Mouse (Mus musculus): ENCODE results near the gene Tbr1. TPM values are rescaled to one million over a fixed set of nuclear protein-coding genes. Genes with fewer than 3 reads are reported as not detected.

The Tbr1 gene
- polyA plus RNA-seq, 1 experiment from 2014 or later = 2.4 TPM

DNA sequence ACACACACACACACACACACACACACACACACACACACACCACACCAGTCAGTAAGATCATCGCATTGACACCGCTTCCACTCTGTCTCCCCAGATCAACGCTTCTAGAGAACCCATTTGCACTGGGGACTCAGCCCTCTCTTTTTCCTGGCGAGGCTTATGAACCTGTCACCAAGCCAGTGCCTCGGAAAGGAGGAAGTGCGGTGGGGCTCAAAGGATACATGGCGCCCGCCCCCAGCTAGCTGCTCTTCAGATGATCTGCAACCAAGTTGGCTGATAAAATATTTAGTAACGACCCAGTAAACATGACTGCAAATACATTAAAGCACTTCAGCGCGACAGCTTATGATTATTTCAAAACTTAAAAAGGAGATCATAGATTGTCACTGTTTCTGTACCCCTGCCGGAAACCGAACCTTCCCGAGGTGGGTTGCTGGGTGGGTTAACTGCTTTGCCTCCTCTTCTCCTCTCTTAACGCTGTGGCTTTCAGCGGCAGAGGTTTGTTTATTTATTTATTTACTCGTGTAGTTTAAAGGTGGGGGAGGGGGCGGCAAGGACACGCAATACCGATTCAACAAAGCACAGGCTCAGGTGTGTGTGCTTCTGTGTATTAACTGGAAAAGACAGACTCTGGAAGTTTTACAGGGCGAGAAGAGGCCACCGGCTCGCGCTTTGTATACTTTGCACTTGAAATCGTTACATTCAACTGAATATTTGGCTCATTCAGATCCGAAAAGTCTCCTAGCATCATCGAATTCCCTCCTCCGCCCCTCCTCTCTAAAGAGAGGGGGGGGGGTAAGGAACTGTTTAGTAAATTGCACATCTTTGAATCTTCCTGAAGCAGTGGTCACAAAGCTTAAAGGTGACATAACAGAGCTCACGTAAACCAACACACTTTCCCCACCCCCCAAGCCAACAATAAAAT, 975 bp downstream of the Tbr1 start:
- H3K4me2 ChIP-seq (ENCODE audit: low read length) = peak overlapping the region; percentile 19
- peaks cover 10% of the 10 kb centered on the region; the same call in 1 of the 2 replicates for H3K4me1 ChIP-seq (ENCODE audit: control insufficient read depth, insufficient read depth, low read length)
- 2% methylated on average over 29 of the region's 29 CpGs for WGBS
- peaks cover 25% of the 10 kb centered on the region for H3K27me3 ChIP-seq (ENCODE audit: control insufficient read depth, insufficient read depth, low read depth, low read length)
- H3K27ac ChIP-seq (ENCODE audit: low read length) = no peak overlapping the region
- H3K9ac ChIP-seq (ENCODE audit: low read depth, low read length) = no peak overlapping the region
- no peaks in the 10 kb centered on the region for H3K36me3 ChIP-seq (ENCODE audit: control insufficient read depth, insufficient read depth, low read length)
- 0 out of 2 replicates have a peak, but pooled peaks have one; percentile 5 for ATAC-seq
- no peak overlapping the region for H3K4me3 ChIP-seq (ENCODE audit: low read depth, low read length)
- H3K9me3 ChIP-seq (replicated peaks; ENCODE audit: control insufficient read depth, low read length, poor library complexity, severe bottlenecking) = no peaks in the 10 kb centered on the region

- no peak overlapping the region for H3K9ac ChIP-seq (ENCODE audit: low read depth, low read length)
- peaks cover 10% of the 10 kb centered on the region; the same call in 1 of the 2 replicates for H3K4me1 ChIP-seq (ENCODE audit: control insufficient read depth, insufficient read depth, low read length)
- H3K27ac ChIP-seq (ENCODE audit: low read length) = no peak overlapping the region
- 2% methylated on average over 10 of the region's 10 CpGs for WGBS
- no peak overlapping the region for H3K4me2 ChIP-seq (ENCODE audit: low read length)
- H3K36me3 ChIP-seq (ENCODE audit: control insufficient read depth, insufficient read depth, low read length) = no peaks in the 10 kb centered on the region
- no peaks in the 10 kb centered on the region for H3K9me3 ChIP-seq (replicated peaks; ENCODE audit: control insufficient read depth, low read length, poor library complexity, severe bottlenecking)
- ATAC-seq = peak; percentile 12; the same call in 1 of the 2 replicates
- H3K27me3 ChIP-seq (ENCODE audit: control insufficient read depth, insufficient read depth, low read depth, low read length) = peaks cover 32% of the 10 kb centered on the region
- H3K4me3 ChIP-seq (ENCODE audit: low read depth, low read length) = no peak overlapping the region
These were observed 1.7 kb downstream of the Tbr1 start for GRCm38 (mm10) chr2:61804382-61804840.

GRCm38 (mm10) chr2:61804841-61805540, 2.3 kb downstream of the Tbr1 start:
- Histone ChIP-seq H3K4me2 (ENCODE audit: low read length) (0 out of 2 replicates have a peak overlapping the region, but pooled peaks have one; percentile 5), H3K4me3 (ENCODE audit: low read depth, low read length) (peak overlapping the region; percentile 15; the same call in 1 of the 2 replicates), H3K36me3 (ENCODE audit: control insufficient read depth, insufficient read depth, low read length) (no peaks in the 10 kb centered on the region), H3K27ac (ENCODE audit: low read length) (peak overlapping the region; percentile 0; the same call in 1 of the 2 replicates), H3K9ac (ENCODE audit: low read depth, low read length) (no peak overlapping the region), H3K4me1 (ENCODE audit: control insufficient read depth, insufficient read depth, low read length) (peaks cover 10% of the 10 kb centered on the region; the same call in 1 of the 2 replicates), H3K9me3 (replicated peaks; ENCODE audit: control insufficient read depth, low read length, poor library complexity, severe bottlenecking) (no peaks in the 10 kb centered on the region), H3K27me3 (ENCODE audit: control insufficient read depth, insufficient read depth, low read depth, low read length) (peaks cover 38% of the 10 kb centered on the region)
- ATAC-seq = peak; percentile 36
- 2% methylated on average over 39 of the region's 39 CpGs for WGBS

DNA sequence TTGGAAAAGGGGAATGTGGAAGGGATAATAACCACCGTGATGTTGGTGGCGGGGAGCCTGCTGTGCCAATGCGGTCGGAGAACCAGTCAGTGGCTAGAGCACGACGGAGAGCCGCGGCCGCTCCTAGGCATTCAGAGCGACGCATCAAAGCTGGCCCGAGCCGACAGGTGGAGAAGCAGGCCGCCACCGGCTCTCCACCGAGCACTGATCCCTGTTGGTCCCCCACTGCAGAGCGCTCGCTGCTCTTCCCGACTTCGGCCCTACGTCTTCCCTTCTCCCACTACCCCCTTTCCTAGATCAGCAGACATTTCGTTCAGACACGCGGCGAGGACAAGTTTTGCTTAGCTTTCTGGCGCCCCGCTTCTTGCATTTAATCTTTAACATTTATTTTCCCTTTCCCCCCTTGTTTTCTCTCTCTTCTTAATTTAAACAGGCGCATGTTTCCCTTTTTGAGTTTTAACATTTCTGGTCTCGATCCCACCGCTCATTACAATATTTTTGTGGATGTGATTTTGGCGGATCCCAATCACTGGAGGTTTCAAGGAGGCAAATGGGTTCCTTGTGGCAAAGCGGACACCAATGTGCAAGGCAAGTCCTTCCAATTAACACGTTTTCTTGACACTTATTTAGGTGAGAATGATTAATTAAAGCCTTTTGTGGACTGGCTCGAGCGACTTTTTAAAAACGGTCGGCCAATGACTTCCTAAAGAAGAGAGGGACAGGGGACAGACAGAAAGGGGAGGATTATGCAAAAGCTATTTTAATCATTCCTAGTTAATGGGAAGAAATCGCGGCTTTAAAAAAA, 3.0 kb downstream of the Tbr1 start:
- Histone ChIP-seq H3K36me3 (ENCODE audit: control insufficient read depth, insufficient read depth, low read length) (no peaks in the 10 kb centered on the region), H3K9ac (ENCODE audit: low read depth, low read length) (no peak overlapping the region), H3K4me1 (ENCODE audit: control insufficient read depth, insufficient read depth, low read length) (peaks cover 10% of the 10 kb centered on the region; the same call in 1 of the 2 replicates), H3K27me3 (ENCODE audit: control insufficient read depth, insufficient read depth, low read depth, low read length) (peaks cover 45% of the 10 kb centered on the region), H3K4me3 (ENCODE audit: low read depth, low read length) (peak overlapping the region; percentile 15), H3K4me2 (ENCODE audit: low read length) (0 out of 2 replicates have a peak overlapping the region, but pooled peaks have one; percentile 5), H3K27ac (ENCODE audit: low read length) (peak overlapping the region; percentile 0; the same call in 1 of the 2 replicates), H3K9me3 (replicated peaks; ENCODE audit: control insufficient read depth, low read length, poor library complexity, severe bottlenecking) (no peaks in the 10 kb centered on the region; the same call in 1 of the 2 replicates)
- under 1% methylated on average over 39 of the region's 39 CpGs for WGBS
- peak; percentile 29; the same call in 1 of the 2 replicates for ATAC-seq

GRCm38 (mm10) chr2:61806346-61806825, 3.7 kb downstream of the Tbr1 start:
- Histone ChIP-seq H3K4me3 (ENCODE audit: low read depth, low read length) (no peak overlapping the region; the same call in 1 of the 2 replicates), H3K36me3 (ENCODE audit: control insufficient read depth, insufficient read depth, low read length) (no peaks in the 10 kb centered on the region), H3K27ac (ENCODE audit: low read length) (no peak overlapping the region), H3K27me3 (ENCODE audit: control insufficient read depth, insufficient read depth, low read depth, low read length) (peaks cover 51% of the 10 kb centered on the region), H3K4me2 (ENCODE audit: low read length) (no peak overlapping the region), H3K9me3 (replicated peaks; ENCODE audit: control insufficient read depth, low read length, poor library complexity, severe bottlenecking) (no peaks in the 10 kb centered on the region; the same call in 1 of the 2 replicates), H3K4me1 (ENCODE audit: control insufficient read depth, insufficient read depth, low read length) (peaks cover 10% of the 10 kb centered on the region), H3K9ac (ENCODE audit: low read depth, low read length) (no peak overlapping the region)
- no peak for ATAC-seq
- WGBS = 2% methylated on average over 3 of the region's 3 CpGs

DNA sequence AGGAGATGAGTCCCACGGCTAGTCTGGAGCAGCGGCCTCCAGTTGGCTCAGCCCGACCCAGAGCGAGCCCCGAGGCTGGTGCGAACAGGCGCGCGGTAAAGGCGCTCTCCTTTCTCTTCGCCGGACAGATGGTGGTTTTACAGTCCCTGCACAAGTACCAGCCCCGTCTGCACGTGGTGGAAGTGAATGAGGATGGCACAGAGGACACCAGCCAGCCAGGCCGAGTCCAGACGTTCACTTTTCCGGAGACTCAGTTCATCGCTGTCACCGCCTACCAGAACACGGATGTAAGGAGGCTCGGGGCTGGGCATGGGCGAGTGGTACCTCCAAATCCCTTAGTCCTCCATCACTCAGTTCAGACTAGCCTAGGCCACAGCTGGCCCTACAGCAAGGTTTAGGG, 4.4 kb downstream of the Tbr1 start:
- no peaks in the 10 kb centered on the region; the same call in 1 of the 2 replicates for H3K9me3 ChIP-seq (replicated peaks; ENCODE audit: control insufficient read depth, low read length, poor library complexity, severe bottlenecking)
- ATAC-seq = 0 out of 2 replicates have a peak, but pooled peaks have one; percentile 10
- no peak overlapping the region for H3K27ac ChIP-seq (ENCODE audit: low read length)
- peak overlapping the region; percentile 12 for H3K4me3 ChIP-seq (ENCODE audit: low read depth, low read length)
- H3K4me1 ChIP-seq (ENCODE audit: control insufficient read depth, insufficient read depth, low read length) = peaks cover 18% of the 10 kb centered on the region
- 2% methylated on average over 22 of the region's 22 CpGs for WGBS
- H3K9ac ChIP-seq (ENCODE audit: low read depth, low read length) = no peak overlapping the region
- peaks cover 45% of the 10 kb centered on the region for H3K27me3 ChIP-seq (ENCODE audit: control insufficient read depth, insufficient read depth, low read depth, low read length)
- H3K36me3 ChIP-seq (ENCODE audit: control insufficient read depth, insufficient read depth, low read length) = no peaks in the 10 kb centered on the region
- H3K4me2 ChIP-seq (ENCODE audit: low read length) = no peak overlapping the region

DNA sequence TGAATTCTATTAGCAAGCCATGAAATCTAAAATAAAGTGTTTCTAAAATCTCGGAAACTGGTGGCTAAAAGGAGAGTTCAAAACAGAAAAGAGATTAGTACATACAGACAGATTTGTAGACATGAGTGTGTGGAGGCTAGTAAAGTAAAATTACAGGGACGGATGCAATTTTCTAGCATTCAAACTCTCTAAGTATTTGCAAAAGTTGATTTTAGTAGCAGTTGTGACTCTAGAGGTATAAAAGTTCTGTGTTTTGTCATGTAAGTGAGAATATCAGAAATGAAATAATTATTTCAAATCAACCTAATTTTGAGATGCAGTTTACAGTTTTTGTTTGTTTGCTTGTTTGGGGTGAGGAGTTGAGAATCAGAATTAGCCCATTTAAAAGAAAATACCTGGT, 5.1 kb downstream of the Tbr1 start:
- H3K27ac ChIP-seq (ENCODE audit: low read length) = no peak overlapping the region
- H3K36me3 ChIP-seq (ENCODE audit: control insufficient read depth, insufficient read depth, low read length) = no peaks in the 10 kb centered on the region
- H3K4me1 ChIP-seq (ENCODE audit: control insufficient read depth, insufficient read depth, low read length) = peaks cover 20% of the 10 kb centered on the region
- H3K4me2 ChIP-seq (ENCODE audit: low read length) = no peak overlapping the region
- peaks cover 41% of the 10 kb centered on the region for H3K27me3 ChIP-seq (ENCODE audit: control insufficient read depth, insufficient read depth, low read depth, low read length)
- H3K9ac ChIP-seq (ENCODE audit: low read depth, low read length) = no peak overlapping the region
- H3K9me3 ChIP-seq (replicated peaks; ENCODE audit: control insufficient read depth, low read length, poor library complexity, severe bottlenecking) = no peaks in the 10 kb centered on the region; the same call in 1 of the 2 replicates
- 24% methylated on average over 2 of the region's 2 CpGs for WGBS
- ATAC-seq = no peak
- no peak overlapping the region for H3K4me3 ChIP-seq (ENCODE audit: low read depth, low read length)

DNA sequence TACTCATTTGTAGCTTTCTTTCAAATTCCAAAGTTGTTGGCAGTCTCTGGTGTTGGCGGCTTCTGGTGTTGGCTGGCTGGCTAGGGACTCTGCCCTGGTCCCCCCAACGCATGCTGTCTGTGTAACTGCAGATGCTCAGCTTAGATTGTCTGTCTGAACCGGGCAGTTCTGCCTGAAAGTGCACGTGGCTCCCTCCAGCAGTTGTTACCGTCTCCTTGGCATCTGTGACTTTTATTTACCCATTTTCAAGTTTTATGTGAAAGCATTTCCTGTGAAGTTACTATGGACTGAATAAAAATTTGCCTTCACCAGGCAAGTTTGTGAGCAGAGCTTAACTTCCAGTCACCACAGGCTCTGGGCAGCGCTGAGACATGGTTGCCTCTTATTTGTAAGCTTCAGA, 6.0 kb downstream of the Tbr1 start:
- Histone ChIP-seq H3K27ac (ENCODE audit: low read length) (no peak overlapping the region), H3K36me3 (ENCODE audit: control insufficient read depth, insufficient read depth, low read length) (no peaks in the 10 kb centered on the region), H3K9ac (ENCODE audit: low read depth, low read length) (no peak overlapping the region), H3K27me3 (ENCODE audit: control insufficient read depth, insufficient read depth, low read depth, low read length) (peaks cover 38% of the 10 kb centered on the region), H3K4me3 (ENCODE audit: low read depth, low read length) (no peak overlapping the region), H3K4me2 (ENCODE audit: low read length) (no peak overlapping the region), H3K4me1 (ENCODE audit: control insufficient read depth, insufficient read depth, low read length) (peaks cover 17% of the 10 kb centered on the region), H3K9me3 (replicated peaks; ENCODE audit: control insufficient read depth, low read length, poor library complexity, severe bottlenecking) (no peaks in the 10 kb centered on the region; the same call in 1 of the 2 replicates)
- WGBS = 1% methylated on average over 6 of the region's 6 CpGs
- no peak for ATAC-seq

Data from midbrain, embryonic 16.5 days (tissue).